Mouse (Mus musculus) heart, adult 2 months (tissue): ENCODE measurements around the gene Adgrb3.

Source experiments
- CTCF ChIP-seq: fragments of 200-600 bp; IDR thresholded peaks from 2 replicates; pipeline ENCODE4 v1.8.1; 2022; ENCODE audit warnings: antibody characterized with exemption, mild to moderate bottlenecking, moderate library complexity
- EP300 ChIP-seq: fragments of 200-500 bp; IDR thresholded peaks from 2 replicates; pipeline ENCODE4 v1.6.1; 2011; ENCODE audit warnings: low read depth, low read length, control low read depth; ENCODE audit not compliant: insufficient read depth
- POLR2A ChIP-seq: fragments of 200-500 bp; IDR thresholded peaks from 2 replicates; pipeline ENCODE4 v1.6.1; 2011; ENCODE audit warnings: mild to moderate bottlenecking, low read depth, low read length, control low read depth; ENCODE audit not compliant: insufficient read depth

DNA sequence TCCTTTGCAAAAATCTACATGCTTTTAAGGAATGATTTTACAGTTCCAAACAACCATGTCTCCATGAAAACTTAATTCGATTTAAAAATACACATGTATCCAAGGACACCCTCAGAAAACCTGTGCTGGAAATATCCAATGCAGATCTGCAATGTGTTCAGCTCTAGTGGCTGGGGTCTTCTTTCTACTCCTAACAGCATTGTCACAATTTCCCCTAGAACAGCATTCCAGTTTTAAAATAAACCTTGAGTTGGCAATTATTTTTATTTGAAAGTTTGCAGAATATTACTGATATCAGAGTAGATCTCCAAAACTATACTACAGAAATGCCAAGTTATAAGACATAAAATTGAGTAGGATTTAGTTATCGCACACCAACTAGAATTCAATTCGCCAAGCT lies 601.6 kb downstream of the Adgrb3 start:
- TF ChIP-seq POLR2A (no peak), CTCF (no peak), EP300 (no peak)
